Mouse (Mus musculus): Measurements from ENCODE around the gene Trmt11.
"Not testable (repeated sequence)": the region's sequence is repeated elsewhere in the genome, so short reads cannot be mapped to it uniquely, and the experiment has no call there.

The Trmt11 gene

GRCm38 (mm10) chr10:30600542-30600966 lies at the start of gene Trmt11:
Gene Trmt11 (minus strand): TSS chr10:30600749.
- peak; percentile 92 to 95 for DNase-seq

- no peak for DNase-seq
Measured at GRCm38 (mm10) chr10:30647681-30648080, 47.1 kb upstream of the Trmt11 start.

- no peak for DNase-seq
Measured at GRCm38 (mm10) chr10:30638216-30638615, 37.7 kb upstream of the Trmt11 start.

- not testable (repeated sequence) for DNase-seq
Measured at GRCm38 (mm10) chr10:30636474-30637154, 36.1 kb upstream of the Trmt11 start.

- DNase-seq = no peak
Measured at GRCm38 (mm10) chr10:30632718-30633117, 32.2 kb upstream of the Trmt11 start.

- DNase-seq = peak in 1 of 2 experiments; percentile 7
Measured at GRCm38 (mm10) chr10:30629977-30630376, 29.4 kb upstream of the Trmt11 start.

- DNase-seq = no peak
Measured at GRCm38 (mm10) chr10:30629513-30629912, 29.0 kb upstream of the Trmt11 start, which contains the start of gene Hint3. Gene Hint3 (minus strand): TSS chr10:30629632.

GRCm38 (mm10) chr10:30628444-30628843 lies 27.9 kb upstream of the Trmt11 start:
- DNase-seq = not testable (repeated sequence)

GRCm38 (mm10) chr10:30627548-30627947 lies 27.0 kb upstream of the Trmt11 start:
- peak; percentile 16 to 43 for DNase-seq

GRCm38 (mm10) chr10:30624161-30625019 lies 23.8 kb upstream of the Trmt11 start:
- DNase-seq = peak in 1 of 2 experiments; percentile 50

- no peak for DNase-seq
Measured at GRCm38 (mm10) chr10:30622928-30623327, 22.4 kb upstream of the Trmt11 start.

- DNase-seq = no peak
Measured at GRCm38 (mm10) chr10:30618918-30619210, 18.3 kb upstream of the Trmt11 start.

- DNase-seq = peak; percentile 98 to 100
Measured at GRCm38 (mm10) chr10:30618091-30618917, 17.8 kb upstream of the Trmt11 start.

- no peak for DNase-seq
Measured at GRCm38 (mm10) chr10:30613039-30613438, 12.5 kb upstream of the Trmt11 start.

- no peak for DNase-seq
Measured at GRCm38 (mm10) chr10:30609614-30610013, 9.1 kb upstream of the Trmt11 start.

GRCm38 (mm10) chr10:30608109-30608508 lies 7.6 kb upstream of the Trmt11 start:
- no peak for DNase-seq

- peak in 1 of 2 experiments; percentile 32 for DNase-seq
Measured at GRCm38 (mm10) chr10:30600094-30600534, 435 bp downstream of the Trmt11 start.

GRCm38 (mm10) chr10:30587037-30587436 lies 13.5 kb downstream of the Trmt11 start:
- DNase-seq = no peak

- no peak for DNase-seq
Measured at GRCm38 (mm10) chr10:30585691-30586090, 14.9 kb downstream of the Trmt11 start.

- DNase-seq = no peak
Measured at GRCm38 (mm10) chr10:30577670-30578280, 22.8 kb downstream of the Trmt11 start.

GRCm38 (mm10) chr10:30566364-30566763 lies 34.2 kb downstream of the Trmt11 start:
- no peak for DNase-seq

GRCm38 (mm10) chr10:30564651-30565050 lies 35.9 kb downstream of the Trmt11 start:
- no peak for DNase-seq

Measured in kidney, postnatal 25 days (tissue).